8 mouse cellular contexts compared by ENCODE assay signal in the genomic region with DNA sequence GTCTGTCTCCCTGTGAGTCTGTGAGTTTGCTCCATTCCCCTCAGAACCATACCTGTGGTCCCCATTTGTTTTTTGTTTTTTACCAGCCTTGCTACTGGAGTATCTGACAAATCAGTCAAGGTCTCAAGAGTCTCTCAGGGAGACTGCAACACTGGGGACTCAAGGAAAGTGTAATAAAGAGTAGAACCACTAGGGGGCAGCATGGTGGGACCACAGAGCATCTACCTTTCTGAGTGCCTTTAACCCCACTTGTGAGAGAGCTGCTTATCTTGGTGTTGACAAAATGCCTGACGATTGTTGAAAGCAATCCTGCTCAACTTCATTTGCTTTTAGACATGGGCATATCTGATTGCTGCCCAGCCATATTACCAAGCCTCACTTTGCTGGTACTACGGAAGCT. TPM values are rescaled to one million over a fixed set of nuclear protein-coding genes. Genes with fewer than 3 reads are reported as not detected.
DNase-seq lines count a peak whose midpoint lies in the region; ATAC-seq and TF ChIP-seq lines count a peak whose summit lies in the region.

No protein-coding gene starts in this region.

- H3K9ac ChIP-seq in liver, postnatal 0 days (replicated peaks), result no peak overlapping the region

- peak; percentile 17 for DNase-seq in left cerebral cortex, adult 11 months (ENCODE audit: low spot score)
- DNase-seq in left cerebral cortex, adult 8-10 months (ENCODE audit: low spot score in 2 of 2), result no peak
- no peak for DNase-seq in G1E (ENCODE audit: low spot score)
- peak; percentile 25 for DNase-seq in c-Kit-negative CD71-positive TER-119-positive erythroid progenitor cells, embryonic 14.5 days (ENCODE audit: low read depth, low spot score)
- DNase-seq in forelimb bud, embryonic 11.5 days (ENCODE audit: low read depth, low spot score), result peak; percentile 60
- peak; percentile 34 for DNase-seq in liver, postnatal 0 days
- peak; percentile 28 to 68 for DNase-seq in spleen, postnatal 4 days (ENCODE audit: low spot score in 2 of 2)

- H3K4me3 ChIP-seq in G1E (ENCODE audit: low read depth, low read length), result no peak overlapping the region
- no peak overlapping the region for H3K4me3 ChIP-seq in liver, postnatal 0 days (ENCODE audit: low read depth, low read length)

- ATAC-seq in G1E (ENCODE audit: extremely low read depth, insufficient number of reproducible peaks, low FRiP score, poor library complexity, severe bottlenecking), result peak; percentile 45
- no peak for ATAC-seq in liver, postnatal 0 days
- no peak for ATAC-seq in activated CD4-positive, CD25-positive, alpha-beta regulatory T cell, adult 4 months

- TF ChIP-seq EP300 in liver, postnatal 0 days (IDR thresholded peaks at IDR 0.05; ENCODE audit: low read depth), result no peak

- no peaks in the 10 kb centered on the region for H3K9me3 ChIP-seq in G1E (replicated peaks)
- H3K9me3 ChIP-seq in liver, postnatal 0 days (ENCODE audit: low read length), result no peaks in the 10 kb centered on the region

- no peaks in the 10 kb centered on the region for H3K36me3 ChIP-seq in G1E (replicated peaks)
- H3K36me3 ChIP-seq in liver, postnatal 0 days (replicated peaks; ENCODE audit: insufficient read depth, low read length), result peaks cover 13% of the 10 kb centered on the region

- no peaks in the 10 kb centered on the region for H3K4me1 ChIP-seq in G1E (ENCODE audit: insufficient read depth, low read depth, low read length)
- no peaks in the 10 kb centered on the region for H3K4me1 ChIP-seq in liver, postnatal 0 days (ENCODE audit: insufficient read depth)

- no peak overlapping the region for H3K27ac ChIP-seq in liver, postnatal 0 days (ENCODE audit: low read depth)

- 53% methylated on average over 2 of the region's 2 CpGs for WGBS in liver, postnatal 0 days (ENCODE audit: insufficient replicate concordance)

- no peaks in the 10 kb centered on the region for H3K27me3 ChIP-seq in G1E (ENCODE audit: insufficient read depth, low read length)
- H3K27me3 ChIP-seq in liver, postnatal 0 days (ENCODE audit: insufficient read depth, low read length), result no peaks in the 10 kb centered on the region

- TF ChIP-seq CTCF in G1E (IDR thresholded peaks at IDR 0.05; ENCODE audit: low read depth, low read length), result peak; percentile 55
- TF ChIP-seq CTCF in liver, postnatal 0 days (IDR thresholded peaks at IDR 0.05; ENCODE audit: low read depth), result peak; percentile 84

- H3K4me2 ChIP-seq in liver, postnatal 0 days (ENCODE audit: low read depth, low read length), result no peak overlapping the region

RNA-seq across cellular contexts. Expression of a gene that starts 12.3 kb away (rescaled TPM):
- not detected for total RNA-seq in left cerebral cortex, adult 8-10 months (2022)
- total RNA-seq in G1E (2014; fragmentation: Nextera tagmentation) (not detected in 2 replicates), G1E (2017) (not detected in 2 replicates)
- not detected in 2 replicates for polyA plus RNA-seq in G1E (2012)
- polyA plus RNA-seq in liver, postnatal 0 days (2015; fragmentation: Nextera tagmentation; extraction: Ambion mirVana), result 400 and 408 TPM in 2 replicates
- not detected for polyA plus RNA-seq in activated CD4-positive, CD25-positive, alpha-beta regulatory T cell, adult 4 months (2017; shearing (Covaris generic))

RNA-seq across cellular contexts. Expression of a gene that starts 54.3 kb away (rescaled TPM):
- 10 to 100 TPM; 46.5 to 55.6 (median 49.7) TPM for total RNA-seq in left cerebral cortex, adult 8-10 months (2022)
- total RNA-seq in G1E (2014; fragmentation: Nextera tagmentation), result 29.1 and 47.4 TPM in 2 replicates
- total RNA-seq in G1E (2017), result 17.3 TPM in 2 replicates
- 18.2 and 22.4 TPM in 2 replicates for polyA plus RNA-seq in G1E (2012)
- polyA plus RNA-seq in liver, postnatal 0 days (2015; fragmentation: Nextera tagmentation; extraction: Ambion mirVana), result 17.5 and 19.7 TPM in 2 replicates
- polyA plus RNA-seq in activated CD4-positive, CD25-positive, alpha-beta regulatory T cell, adult 4 months (2017; shearing (Covaris generic)), result 10 to 100 TPM; 15.0 to 19.2 TPM

Comparison
In these comparisons a context has a peak if more than half of its experiments do, and no peak if none do; other contexts are left out.
1. DNase-seq: peak in left cerebral cortex, adult 11 months (single experiment), c-Kit-negative CD71-positive TER-119-positive erythroid progenitor cells, embryonic 14.5 days (single experiment), forelimb bud, embryonic 11.5 days (single experiment), liver, postnatal 0 days (single experiment) and spleen, postnatal 4 days (2 of 2); none in left cerebral cortex, adult 8-10 months (0 of 2) and G1E (single experiment).
2. RNA of a gene that starts 12.3 kb away (polyA plus RNA-seq): 400 to 408 TPM in liver, postnatal 0 days; not detected in activated CD4-positive, CD25-positive, alpha-beta regulatory T cell, adult 4 months and not detected in G1E; every median in the first group is over 100 times any median in the second.